In the genomic region with DNA sequence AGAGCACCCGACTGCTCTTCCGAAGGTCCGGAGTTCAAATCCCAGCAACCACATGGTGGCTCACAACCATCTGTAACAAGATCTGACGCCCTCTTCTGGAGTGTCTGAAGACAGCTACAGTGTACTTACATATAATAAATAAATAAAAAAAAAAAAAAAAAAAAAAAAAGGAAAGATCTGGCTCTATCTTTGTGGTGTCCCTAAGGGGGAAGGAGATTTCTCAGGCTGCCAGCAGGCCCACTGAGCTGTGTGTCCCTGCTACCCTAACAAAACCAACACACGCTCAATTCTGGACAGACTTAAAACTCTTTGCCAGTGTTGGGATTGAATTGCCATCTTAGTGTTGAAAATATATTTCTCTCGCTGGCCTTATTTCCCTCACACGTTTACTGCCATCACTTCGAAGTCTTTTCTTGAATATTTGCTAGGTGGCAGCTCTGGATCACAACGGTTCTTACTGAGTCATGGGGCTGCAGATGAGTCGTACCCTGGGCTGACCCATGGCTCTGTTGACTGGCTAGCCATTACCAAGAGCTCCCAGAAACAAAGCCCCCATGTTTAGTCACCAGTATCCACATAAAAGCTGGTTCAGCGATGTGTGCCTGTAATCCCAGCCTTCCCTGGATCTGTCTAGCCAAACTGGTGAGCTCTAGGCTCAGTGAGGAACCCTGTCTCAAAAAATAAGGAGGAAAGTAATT, we compare ENCODE assay signal across 20 mouse cellular contexts. TPM values are rescaled to one million over a fixed set of nuclear protein-coding genes. Genes with fewer than 3 reads are reported as not detected.
A peak's percentile ranks its signal among the peaks of the same experiment; 100 is the strongest.
DNase-seq lines count a peak whose midpoint lies in the region; TF ChIP-seq lines count a peak whose summit lies in the region.
"Had no signal": no experiment of that assay in that cellular context is flagged by ENCODE, and none has a peak within 500 bp of the region (broad histone marks: within the 10 kb centered on the region; RNA-seq: fewer than 3 reads in every experiment).

No protein-coding gene starts in this region.

- peaks cover 3 to 39% of the 10 kb centered on the region in 2 experiments; a peak in 3 of 4 replicates for H3K4me1 ChIP-seq in ES-E14 (ENCODE audit: control insufficient read depth in 2 of 2, insufficient read depth in 2 of 2, low read length in 2 of 2, poor library complexity in 1 of 2)

- no peaks in the 10 kb centered on the region for H3K9me3 ChIP-seq in ES-E14 (ENCODE audit: control insufficient read depth, insufficient read depth, low read depth, low read length)
- H3K9me3 ChIP-seq: embryonic facial prominence, embryonic 10.5 days; embryonic facial prominence, embryonic 12.5 days; forebrain, embryonic 13.5 days; forebrain, embryonic 15.5 days had no signal

- in situ Hi-C loops in ES-E14 (cut with MboI; ENCODE audit: low sequenced_read_pairs in 2 of 2, unreplicated experiment in 2 of 2): no loop called here

- H3K36me3 ChIP-seq in ES-E14 (ENCODE audit: control insufficient read depth, insufficient read depth, low read length, poor library complexity, severe bottlenecking): no peaks in the 10 kb centered on the region
- H3K36me3 ChIP-seq: embryonic facial prominence, embryonic 10.5 days; embryonic facial prominence, embryonic 12.5 days; forebrain, embryonic 15.5 days had no signal

- peak; percentile 71 for DNase-seq in 3T3-L1 (ENCODE audit: low read depth, low spot score)
- DNase-seq in ES-E14 (ENCODE audit: low read depth, low spot score): no peak
- DNase-seq in Muller cell, postnatal 12 days (ENCODE audit: inconsistent ontology term): peak; percentile 63
- no peak for DNase-seq in embryo, embryonic 11 days
- DNase-seq in embryo, embryonic 9.5 days (ENCODE audit: extremely low spot score): no peak
- DNase-seq in retina, postnatal 1 day: no peak
- DNase-seq in ovary, postnatal 10 days (ENCODE audit: low spot score): no peak
- DNase-seq: adrenal gland, adult 8-10 months; adrenal gland, postnatal 14 days; adrenal gland, postnatal 36 days; cerebellum, adult 11-12 months; cerebellum, adult 2 months; cerebellum, adult 9-10 months; cerebellum, postnatal 10 days; cerebellum, postnatal 25 days; forebrain, postnatal 0 days had no signal

- no peak overlapping the region for H3K9ac ChIP-seq in ES-E14 (ENCODE audit: insufficient read depth, low read depth, low read length, poor library complexity, severe bottlenecking)
- H3K9ac ChIP-seq: embryonic facial prominence, embryonic 12.5 days; forebrain, embryonic 13.5 days; forebrain, embryonic 15.5 days; forebrain, postnatal 0 days had no signal

- H3K4me3 ChIP-seq in ES-E14 (ENCODE audit: insufficient read depth in 1 of 2, low read depth in 1 of 2, low read length in 2 of 2, poor library complexity in 1 of 2, severe bottlenecking in 1 of 2): no peak overlapping the region
- H3K4me3 ChIP-seq: embryonic facial prominence, embryonic 10.5 days; embryonic facial prominence, embryonic 12.5 days; forebrain, embryonic 13.5 days; forebrain, embryonic 15.5 days had no signal

- H3K27ac ChIP-seq in ES-E14 (ENCODE audit: insufficient read depth, low read depth, low read length, poor library complexity, severe bottlenecking): no peak overlapping the region
- H3K27ac ChIP-seq: embryonic facial prominence, embryonic 10.5 days; embryonic facial prominence, embryonic 12.5 days; forebrain, embryonic 13.5 days; forebrain, embryonic 15.5 days had no signal

TF ChIP-seq in ES-E14, 5 proteins besides CTCF, POLR2A, EP300 and RAD21:
- TF ChIP-seq ZNF384 (IDR thresholded peaks at IDR 0.05; ENCODE audit: low read depth, low read length) (peak; percentile 67; the same call in 1 of the 2 replicates), ZC3H11A (IDR thresholded peaks at IDR 0.05; ENCODE audit: borderline replicate concordance, low read depth, low read length) (no peak), CHD2 (IDR thresholded peaks at IDR 0.05; ENCODE audit: low read depth, low read length) (no peak)

RNA-seq across cellular contexts. Expression of gene Tnrc6c, which starts 23.1 kb away (rescaled TPM):
- 21.5 and 32.4 TPM in 2 replicates for total RNA-seq in ES-E14 (2012; rRNA removed)

Comparison
In these comparisons a context has a peak if more than half of its experiments do, and no peak if none do; other contexts are left out.
1. DNase-seq: peak in 3T3-L1 (single experiment) and Muller cell, postnatal 12 days (single experiment); none in ES-E14 (single experiment), embryo, embryonic 11 days (single experiment), embryo, embryonic 9.5 days (single experiment), retina, postnatal 1 day (single experiment) and ovary, postnatal 10 days (single experiment).